Mouse (Mus musculus) neural tube, embryonic 15.5 days (tissue): ENCODE measurements around the gene Lmo7. TPM values are rescaled to one million over a fixed set of nuclear protein-coding genes. Genes with fewer than 3 reads are reported as not detected.

Experiments used
- ATAC-seq: fragments of 200-750 bp; cut with Nextera tagmentation; 2 replicates; pipeline ENCODE4 v1.8.0; 2017; ENCODE audit warnings: mild to moderate bottlenecking, moderate TSS enrichment, moderate library complexity; ENCODE audit not compliant: low FRiP score
- H3K27ac ChIP-seq: fragments of 300-500 bp; sonication (generic); replicated peaks from 2 replicates; pipeline ENCODE4 v1.5.1; 2015; ENCODE audit warnings: mild to moderate bottlenecking, inconsistent platforms
- H3K27me3 ChIP-seq: fragments of 300-500 bp; sonication (generic); replicated peaks from 2 replicates; pipeline ENCODE4 v1.6.1; 2015; ENCODE audit warnings: inconsistent platforms
- H3K36me3 ChIP-seq: fragments of 300-500 bp; sonication (generic); 2 replicates; pipeline ENCODE4 v1.6.1; 2015; ENCODE audit warnings: inconsistent platforms
- H3K4me1 ChIP-seq: fragments of 300-500 bp; sonication (generic); 2 replicates; pipeline ENCODE4 v1.6.1; 2015; ENCODE audit warnings: inconsistent platforms
- H3K4me2 ChIP-seq: fragments of 300-500 bp; sonication (generic); 2 replicates; pipeline ENCODE4 v1.6.1; 2015; ENCODE audit warnings: inconsistent platforms, mild to moderate bottlenecking, moderate library complexity
- H3K4me3 ChIP-seq: fragments of 300-500 bp; sonication (generic); replicated peaks from 2 replicates; pipeline ENCODE4 v1.5.1; 2015; ENCODE audit warnings: mild to moderate bottlenecking, inconsistent platforms
- H3K9ac ChIP-seq: fragments of 300-500 bp; sonication (generic); replicated peaks from 2 replicates; pipeline ENCODE4 v1.6.1; 2015; ENCODE audit warnings: mild to moderate bottlenecking, inconsistent platforms
- H3K9me3 ChIP-seq: fragments of 300-500 bp; sonication (generic); replicated peaks from 2 replicates; pipeline ENCODE4 v1.6.1; 2016; ENCODE audit warnings: inconsistent platforms
- WGBS: fragments of 180-500 bp; shearing (Covaris S2); methylation state at CpG from one replicate; pipeline ENCODE4 v1.1.7; 2015; ENCODE audit warnings: mixed read lengths; 5-methylcytosine and 5-hydroxymethylcytosine counted together
- polyA plus RNA-seq: library from polyadenylated mRNA; unstranded; fragments of >200 nt; fragmentation: Nextera tagmentation; extraction: Ambion mirVana; gene quantifications from 2 replicates; pipeline ENCODE4 v1.2.1, GENCODE M21; 2015

The Lmo7 gene
- polyA plus RNA-seq, 1 experiment from 2014 or later, result 2.6 TPM

DNA sequence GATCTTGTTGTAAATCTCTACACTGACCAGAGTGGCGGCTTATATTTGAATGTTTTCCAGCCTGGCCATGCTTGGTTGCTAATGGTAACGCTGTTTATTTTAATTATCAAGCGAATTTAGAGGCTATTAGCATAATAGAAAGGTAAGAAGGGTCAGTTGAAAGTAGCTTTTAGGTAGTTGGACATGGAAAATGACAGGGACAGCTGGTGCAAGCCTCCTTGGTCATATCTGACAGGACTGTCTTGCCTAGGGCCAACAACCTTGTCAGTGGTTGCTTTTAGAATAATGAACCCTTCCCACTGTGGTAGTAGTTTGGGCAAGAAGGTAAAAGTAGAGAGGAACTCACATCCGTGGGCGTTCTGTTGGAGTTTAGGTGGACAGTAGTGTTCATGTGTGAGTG, 111.5 kb downstream of the Lmo7 start:
- Histone ChIP-seq H3K4me3 (no peak overlapping the region), H3K9ac (no peak overlapping the region), H3K4me1 (no peaks in the 10 kb centered on the region), H3K4me2 (no peak overlapping the region), H3K9me3 (no peaks in the 10 kb centered on the region), H3K36me3 (no peaks in the 10 kb centered on the region), H3K27me3 (no peaks in the 10 kb centered on the region), H3K27ac (no peak overlapping the region)
- 81% methylated on average over 5 of the region's 5 CpGs for WGBS
- no peak for ATAC-seq

DNA sequence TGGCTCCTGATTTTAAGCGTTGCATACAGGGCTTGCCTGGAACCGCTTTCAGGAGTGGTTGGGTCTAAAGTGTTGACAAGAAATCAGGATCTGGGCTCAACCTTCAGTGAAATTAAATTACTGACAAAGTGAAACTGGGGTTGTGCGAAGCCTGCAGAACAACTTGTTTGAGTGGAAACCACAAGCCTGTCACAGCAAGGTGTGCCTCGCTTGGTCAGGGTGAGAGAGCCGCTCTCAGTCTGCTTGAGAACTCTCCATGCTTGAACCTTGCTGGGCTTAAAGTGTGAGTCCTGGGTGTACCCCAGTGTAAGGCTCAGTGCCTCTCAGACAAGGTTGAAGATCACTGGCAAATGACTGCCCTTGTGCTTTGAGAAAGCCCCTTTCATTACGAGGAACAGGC, 112.8 kb downstream of the Lmo7 start:
- no peak for ATAC-seq
- no peak overlapping the region for H3K4me3 ChIP-seq
- 89% methylated on average over 6 of the region's 6 CpGs for WGBS

DNA sequence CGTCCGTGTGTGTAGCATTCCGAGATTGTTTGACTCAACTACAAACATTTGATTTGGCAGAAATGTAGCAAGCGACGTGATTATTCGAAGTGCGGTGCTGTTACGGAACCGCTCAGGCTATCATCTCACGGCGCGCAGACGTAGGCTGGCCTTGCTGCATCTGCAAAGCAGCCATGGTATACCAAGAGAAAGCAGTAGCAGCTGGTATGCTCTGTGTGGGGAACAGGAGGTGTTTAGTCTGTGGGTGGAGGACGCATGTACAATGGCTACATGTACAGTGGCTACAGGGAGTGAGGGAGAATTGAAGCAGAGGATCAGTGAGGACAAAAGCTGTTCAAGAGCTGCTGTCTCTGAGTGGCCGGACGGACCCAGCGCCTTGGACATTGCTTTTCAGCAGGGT, 113.7 kb downstream of the Lmo7 start:
- no peak for ATAC-seq
- Histone ChIP-seq H3K4me3 (no peak overlapping the region), H3K4me1 (no peaks in the 10 kb centered on the region), H3K36me3 (no peaks in the 10 kb centered on the region), H3K27ac (no peak overlapping the region), H3K4me2 (no peak overlapping the region), H3K9me3 (no peaks in the 10 kb centered on the region), H3K9ac (no peak overlapping the region), H3K27me3 (no peaks in the 10 kb centered on the region)
- 86% methylated on average over 17 of the region's 17 CpGs for WGBS

More for the DNA sequence above, 112.8 kb downstream of the Lmo7 start:
- no peaks in the 10 kb centered on the region for H3K9me3 ChIP-seq
- no peaks in the 10 kb centered on the region for H3K4me1 ChIP-seq
- no peak overlapping the region for H3K27ac ChIP-seq
- H3K9ac ChIP-seq, result no peak overlapping the region
- no peaks in the 10 kb centered on the region for H3K36me3 ChIP-seq
- no peak overlapping the region for H3K4me2 ChIP-seq
- H3K27me3 ChIP-seq, result no peaks in the 10 kb centered on the region

- Histone ChIP-seq H3K36me3 (no peaks in the 10 kb centered on the region), H3K4me1 (no peaks in the 10 kb centered on the region), H3K27me3 (no peaks in the 10 kb centered on the region), H3K27ac (no peak overlapping the region), H3K4me3 (no peak overlapping the region), H3K9ac (no peak overlapping the region), H3K9me3 (no peaks in the 10 kb centered on the region), H3K4me2 (no peak overlapping the region)
- 70% methylated on average over 7 of the region's 7 CpGs for WGBS
- ATAC-seq, result no peak
Measured at GRCm38 (mm10) chr14:101844467-101844866, 114.7 kb downstream of the Lmo7 start.

DNA sequence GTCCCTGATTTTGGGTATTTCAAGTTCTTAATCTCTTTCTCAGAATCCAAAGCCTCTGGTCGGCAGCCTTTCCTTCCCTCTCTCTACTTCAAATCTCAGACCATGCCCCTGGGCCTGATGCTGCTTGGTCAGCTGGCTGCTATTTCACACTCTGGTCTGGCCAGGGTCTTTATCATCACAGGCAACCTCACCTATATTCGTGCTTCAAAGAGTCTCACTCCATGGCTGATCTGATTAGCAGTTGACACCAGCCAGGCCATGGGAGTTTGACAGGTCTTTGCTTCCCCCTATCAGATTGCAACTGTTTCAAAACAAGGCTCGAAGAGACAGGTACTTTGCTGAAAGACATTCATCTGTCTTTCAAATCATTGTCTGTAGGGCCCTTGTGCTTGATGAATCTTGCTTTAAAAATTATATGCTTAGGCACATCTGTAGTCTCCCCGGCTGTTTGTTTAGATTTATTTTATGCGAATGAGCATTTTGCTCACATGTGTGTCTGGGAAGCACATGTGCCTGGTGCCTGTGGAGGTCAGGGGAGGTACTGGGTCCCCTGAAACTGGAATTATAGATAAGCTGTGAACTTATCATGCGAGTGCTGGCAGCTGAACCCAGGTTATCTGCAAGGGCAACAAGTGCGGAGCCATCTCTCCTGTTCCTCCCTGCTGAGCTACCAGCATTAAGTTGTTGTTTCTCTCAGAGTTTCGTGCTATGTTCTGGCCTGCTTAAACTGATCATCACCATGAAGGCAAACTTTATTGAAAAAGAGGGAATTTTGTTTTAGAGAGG, 116.5 kb downstream of the Lmo7 start:
- Histone ChIP-seq H3K9ac (no peak overlapping the region), H3K4me2 (no peak overlapping the region), H3K27ac (no peak overlapping the region), H3K4me3 (no peak overlapping the region), H3K4me1 (no peaks in the 10 kb centered on the region), H3K36me3 (no peaks in the 10 kb centered on the region), H3K27me3 (no peaks in the 10 kb centered on the region), H3K9me3 (no peaks in the 10 kb centered on the region)
- WGBS, result 80% methylated on average over 8 of the region's 8 CpGs
- ATAC-seq, result no peak

GRCm38 (mm10) chr14:101847520-101847919, 117.8 kb downstream of the Lmo7 start:
- Histone ChIP-seq H3K27me3 (no peaks in the 10 kb centered on the region), H3K4me3 (no peak overlapping the region), H3K9me3 (no peaks in the 10 kb centered on the region), H3K9ac (no peak overlapping the region), H3K27ac (no peak overlapping the region), H3K4me1 (no peaks in the 10 kb centered on the region), H3K4me2 (no peak overlapping the region), H3K36me3 (no peaks in the 10 kb centered on the region)
- no peak for ATAC-seq
- 89% methylated on average over 7 of the region's 7 CpGs for WGBS

GRCm38 (mm10) chr14:101852584-101853195, 122.9 kb downstream of the Lmo7 start:
- H3K36me3 ChIP-seq, result no peaks in the 10 kb centered on the region
- no peak overlapping the region for H3K9ac ChIP-seq
- H3K9me3 ChIP-seq, result no peaks in the 10 kb centered on the region
- ATAC-seq, result no peak
- H3K4me1 ChIP-seq, result no peaks in the 10 kb centered on the region
- WGBS, result 85% methylated on average over 6 of the region's 6 CpGs
- H3K27me3 ChIP-seq, result no peaks in the 10 kb centered on the region
- H3K4me2 ChIP-seq, result no peak overlapping the region
- no peak overlapping the region for H3K4me3 ChIP-seq
- no peak overlapping the region for H3K27ac ChIP-seq

DNA sequence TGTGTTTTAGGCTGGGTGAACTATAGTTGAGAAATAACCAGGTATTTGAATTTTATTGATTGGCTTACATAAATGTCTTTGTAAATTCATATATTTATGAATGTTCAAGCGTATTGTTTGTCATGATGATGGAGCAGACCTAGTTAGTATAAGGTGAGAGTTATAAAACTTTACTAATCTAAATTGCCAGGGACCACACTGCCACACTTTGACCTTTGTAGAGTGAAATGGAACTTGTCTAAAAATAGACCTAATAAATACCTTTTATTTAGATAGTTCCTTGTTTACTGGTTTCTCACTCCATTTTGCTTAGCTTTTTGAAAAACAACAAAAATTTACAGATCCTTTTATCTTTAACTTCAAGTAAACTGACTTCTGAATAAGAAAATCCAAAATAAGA, 123.5 kb downstream of the Lmo7 start:
- H3K36me3 ChIP-seq, result no peaks in the 10 kb centered on the region
- WGBS, result 90% methylated on average over 1 of the region's 1 CpGs

DNA sequence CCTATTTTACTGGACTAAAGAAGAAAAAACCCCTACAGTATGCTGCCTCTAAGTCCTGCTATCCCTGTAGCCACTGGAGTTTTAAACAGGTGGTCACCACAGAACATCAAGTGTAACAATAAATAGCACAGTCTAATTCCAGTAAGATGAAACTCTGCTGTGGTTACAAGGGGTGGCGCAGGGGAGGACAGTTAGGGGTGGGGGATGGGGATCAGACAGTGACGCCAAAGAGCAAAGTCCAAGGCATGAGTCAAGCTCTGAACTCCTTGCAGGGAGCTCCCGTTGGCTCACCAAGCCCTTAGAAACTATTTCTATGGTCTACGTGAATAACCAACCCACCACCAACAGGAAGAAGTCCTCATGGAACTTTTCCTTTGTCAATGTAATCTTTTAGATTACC, 124.0 kb downstream of the Lmo7 start:
- 78% methylated on average over 4 of the region's 4 CpGs for WGBS
- no peak overlapping the region for H3K4me3 ChIP-seq
- H3K36me3 ChIP-seq, result no peaks in the 10 kb centered on the region

More for the DNA sequence above, 123.5 kb downstream of the Lmo7 start:
- Histone ChIP-seq H3K27ac (no peak overlapping the region), H3K9me3 (no peaks in the 10 kb centered on the region), H3K9ac (no peak overlapping the region), H3K4me1 (no peaks in the 10 kb centered on the region), H3K27me3 (no peaks in the 10 kb centered on the region), H3K4me3 (no peak overlapping the region), H3K4me2 (no peak overlapping the region)
- ATAC-seq, result no peak

GRCm38 (mm10) chr14:101854226-101854625, 124.5 kb downstream of the Lmo7 start:
- no peaks in the 10 kb centered on the region for H3K27me3 ChIP-seq
- no peak overlapping the region for H3K27ac ChIP-seq
- H3K4me2 ChIP-seq, result no peak overlapping the region
- 89% methylated on average over 3 of the region's 3 CpGs for WGBS
- no peak overlapping the region for H3K4me3 ChIP-seq
- H3K36me3 ChIP-seq, result no peaks in the 10 kb centered on the region
- H3K4me1 ChIP-seq, result no peaks in the 10 kb centered on the region
- no peak overlapping the region for H3K9ac ChIP-seq
- no peak for ATAC-seq
- H3K9me3 ChIP-seq, result no peaks in the 10 kb centered on the region

More for the DNA sequence above, 124.0 kb downstream of the Lmo7 start:
- Histone ChIP-seq H3K27me3 (no peaks in the 10 kb centered on the region), H3K9ac (no peak overlapping the region), H3K27ac (no peak overlapping the region), H3K4me2 (no peak overlapping the region), H3K4me1 (no peaks in the 10 kb centered on the region), H3K9me3 (no peaks in the 10 kb centered on the region)
- no peak for ATAC-seq

DNA sequence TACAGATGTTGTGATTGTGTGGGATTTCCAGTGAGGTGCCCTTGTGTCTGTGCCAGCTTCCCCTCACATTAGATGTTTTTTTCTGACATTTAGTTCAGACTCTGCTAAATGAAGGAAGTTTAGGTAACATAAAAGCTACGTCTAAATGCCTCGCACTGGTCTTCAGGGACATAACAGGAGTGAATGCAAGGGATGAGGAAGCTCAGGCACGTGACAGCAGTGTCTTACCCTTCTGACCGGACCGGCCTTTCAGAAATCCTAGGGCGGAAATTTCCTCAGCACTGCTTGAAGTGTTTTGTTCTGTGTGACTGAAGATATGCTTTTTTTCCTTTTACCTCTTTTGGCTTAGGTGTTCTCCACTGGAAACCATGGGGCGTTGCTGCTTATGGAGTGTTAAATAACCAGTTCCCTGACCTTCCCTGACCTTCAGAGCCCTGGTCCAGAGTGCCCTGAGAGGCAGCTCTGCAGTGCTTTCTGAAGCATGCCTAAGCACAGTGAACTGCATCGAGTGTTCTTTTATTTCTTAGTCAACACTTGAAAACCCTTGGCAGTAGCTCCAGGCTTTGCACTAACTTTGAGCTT, 129.6 kb downstream of the Lmo7 start:
- Histone ChIP-seq H3K4me3 (no peak overlapping the region), H3K36me3 (no peaks in the 10 kb centered on the region), H3K4me1 (no peaks in the 10 kb centered on the region), H3K9ac (no peak overlapping the region), H3K27me3 (no peaks in the 10 kb centered on the region), H3K9me3 (no peaks in the 10 kb centered on the region), H3K27ac (no peak overlapping the region), H3K4me2 (no peak overlapping the region)
- ATAC-seq, result no peak
- 79% methylated on average over 8 of the region's 8 CpGs for WGBS

DNA sequence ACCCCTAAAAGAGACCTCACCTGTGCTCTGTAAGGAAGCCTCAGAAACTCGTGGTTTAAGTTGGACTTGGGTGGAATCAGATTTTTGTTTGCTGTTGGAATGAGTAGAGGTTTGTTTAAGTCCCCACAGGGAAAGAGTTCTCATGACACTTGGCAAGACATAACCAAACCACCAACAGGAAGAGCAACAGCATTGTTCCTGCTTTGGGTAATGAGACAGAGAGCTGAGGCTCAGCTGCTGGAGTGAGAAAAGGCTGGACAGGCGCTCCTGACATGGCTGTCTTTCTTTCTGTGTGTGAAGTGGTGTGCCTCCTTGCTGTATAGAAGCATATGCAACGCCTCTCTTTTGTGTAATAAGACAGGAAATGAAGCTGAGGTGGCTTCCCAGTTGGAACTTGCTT, 132.3 kb downstream of the Lmo7 start:
- 77% methylated on average over 3 of the region's 3 CpGs for WGBS
- Histone ChIP-seq H3K9ac (no peak overlapping the region), H3K4me2 (no peak overlapping the region), H3K9me3 (no peaks in the 10 kb centered on the region), H3K27ac (no peak overlapping the region), H3K36me3 (no peaks in the 10 kb centered on the region), H3K27me3 (no peaks in the 10 kb centered on the region), H3K4me1 (no peaks in the 10 kb centered on the region), H3K4me3 (no peak overlapping the region)
- no peak for ATAC-seq
